Mouse (Mus musculus) embryonic facial prominence, embryonic 14.5 days (tissue): Measurements from ENCODE around the gene Ppm1m. TPM values are rescaled to one million over a fixed set of nuclear protein-coding genes. Genes with fewer than 3 reads are reported as not detected.

Experiments used
- ATAC-seq: fragments of 200-750 bp; cut with Nextera tagmentation; 2 replicates; pipeline ENCODE4 v1.8.0; 2017; ENCODE audit warnings: low read depth, moderate number of reproducible peaks, moderate TSS enrichment
- DNase-seq: peaks from one replicate; pipeline ENCODE4 v3.0.0-alpha.2; 2015; ENCODE audit warnings: low spot score
- H3K27ac ChIP-seq: fragments of 300-500 bp; sonication (generic); replicated peaks from 2 replicates; pipeline ENCODE4 v1.5.1; 2014; ENCODE audit warnings: low read depth, mild to moderate bottlenecking, low read length, moderate library complexity
- H3K27me3 ChIP-seq: fragments of 300-500 bp; sonication (generic); replicated peaks from 2 replicates; pipeline ENCODE4 v1.6.1; 2014; ENCODE audit warnings: low read length; ENCODE audit not compliant: control insufficient read depth, insufficient read depth
- H3K36me3 ChIP-seq: fragments of 300-500 bp; sonication (generic); 2 replicates; pipeline ENCODE4 v1.6.1; 2014; ENCODE audit warnings: low read length, mixed read lengths; ENCODE audit not compliant: control insufficient read depth, insufficient read depth
- H3K4me1 ChIP-seq: fragments of 300-500 bp; sonication (generic); 2 replicates; pipeline ENCODE4 v1.6.1; 2014; ENCODE audit warnings: antibody characterized with exemption, low read length; ENCODE audit not compliant: control insufficient read depth, insufficient read depth
- H3K4me2 ChIP-seq: fragments of 300-500 bp; sonication (generic); 2 replicates; pipeline ENCODE4 v1.6.1; 2014; ENCODE audit warnings: low read depth, mild to moderate bottlenecking, low read length, moderate library complexity, mixed read lengths
- H3K4me3 ChIP-seq: fragments of 300-500 bp; sonication (generic); 2 replicates; pipeline ENCODE4 v1.5.1; 2014; ENCODE audit warnings: low read depth, mild to moderate bottlenecking, low read length
- H3K9ac ChIP-seq: fragments of 300-500 bp; sonication (generic); 2 replicates; pipeline ENCODE4 v1.6.1; 2014; ENCODE audit warnings: low read depth, mild to moderate bottlenecking, low read length, moderate library complexity, mixed read lengths
- H3K9me3 ChIP-seq: fragments of 300-500 bp; sonication (generic); 2 replicates; pipeline ENCODE4 v1.6.1; 2016; ENCODE audit warnings: low read length; ENCODE audit not compliant: control insufficient read depth
- WGBS: fragments of 180-500 bp; shearing (Covaris S2); extraction: QIAGEN DNeasy Blood & Tissue Kit; methylation state at CpG from one replicate; pipeline ENCODE4 v1.1.7; 2014; 5-methylcytosine and 5-hydroxymethylcytosine counted together
- polyA plus RNA-seq: library from polyadenylated mRNA; unstranded; fragments of >200 nt; fragmentation: Nextera tagmentation; extraction: Ambion mirVana; gene quantifications from 2 replicates; pipeline ENCODE4 v1.2.1, GENCODE M21; 2014

Ppm1m gene
- polyA plus RNA-seq: 41.3 and 42.7 TPM in 2 replicates

DNA sequence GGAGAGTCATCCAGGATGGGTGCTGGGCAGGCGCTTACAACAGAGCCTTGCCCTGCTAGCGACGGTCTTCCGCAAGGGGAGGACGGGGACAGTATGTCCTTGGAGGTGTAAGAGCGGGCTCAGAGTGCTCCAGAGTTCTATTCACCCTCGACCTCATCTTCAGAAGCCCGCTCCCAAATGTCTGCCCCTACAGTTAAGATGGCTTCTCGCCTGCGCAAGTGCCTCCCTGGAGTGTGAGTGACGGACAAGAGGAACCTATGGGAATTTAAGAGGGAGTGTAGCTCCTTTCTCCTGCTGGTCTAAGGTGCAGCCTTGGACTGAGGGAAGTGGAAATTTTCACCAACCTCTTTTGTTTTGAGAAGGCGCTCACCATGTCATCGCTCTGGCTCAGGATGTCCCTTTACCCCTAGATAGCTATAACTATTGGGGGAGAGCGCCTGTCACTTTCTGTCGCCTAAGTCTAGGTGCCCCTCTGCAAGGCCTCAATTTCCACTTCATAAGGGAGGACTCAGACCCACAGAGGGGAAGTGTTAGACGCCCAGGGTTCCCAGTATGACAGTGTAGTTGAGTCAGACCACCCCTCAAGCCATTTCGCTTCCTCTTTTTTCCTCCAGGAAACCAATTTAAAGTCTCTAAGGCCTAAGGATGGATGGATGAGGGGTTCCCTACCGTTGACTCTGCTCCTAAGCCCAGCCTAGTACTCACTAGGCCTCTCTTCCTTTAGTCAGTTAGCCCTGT lies at the start of gene Ppm1m:
TSS of gene Ppm1m (minus strand) at position 212 of the 738 bp plus-strand sequence.
- Histone ChIP-seq H3K36me3 (peaks cover 21% of the 10 kb centered on the region), H3K9me3 (no peaks in the 10 kb centered on the region), H3K9ac (peak within 1 kb of the TSS; percentile 82), H3K4me1 (peaks cover 25% of the 10 kb centered on the region), H3K27me3 (no peaks in the 10 kb centered on the region), H3K4me3 (peak within 1 kb of the TSS; percentile 66), H3K4me2 (peak within 1 kb of the TSS; percentile 73), H3K27ac (peak within 1 kb of the TSS; percentile 44)
- 43% methylated on average over 18 of the region's 18 CpGs for WGBS
- DNase-seq: no peak
- no peak for ATAC-seq

GRCm38 (mm10) chr9:106242813-106243488 lies 43.4 kb upstream of the Ppm1m start:
- DNase-seq (no peak), ATAC-seq (no peak)
- no peaks in the 10 kb centered on the region for H3K9me3 ChIP-seq
- peaks cover 12% of the 10 kb centered on the region for H3K4me1 ChIP-seq
- H3K27ac ChIP-seq: peak overlapping the region; percentile 39; the same call in 1 of the 2 replicates
- 71% methylated on average over 19 of the region's 19 CpGs for WGBS
- no peak overlapping the region for H3K4me2 ChIP-seq
- no peak overlapping the region for H3K4me3 ChIP-seq
- no peaks in the 10 kb centered on the region for H3K27me3 ChIP-seq
- H3K9ac ChIP-seq: 0 out of 2 replicates have a peak overlapping the region, but pooled peaks have one; percentile 6
- H3K36me3 ChIP-seq: peaks cover 60% of the 10 kb centered on the region

DNA sequence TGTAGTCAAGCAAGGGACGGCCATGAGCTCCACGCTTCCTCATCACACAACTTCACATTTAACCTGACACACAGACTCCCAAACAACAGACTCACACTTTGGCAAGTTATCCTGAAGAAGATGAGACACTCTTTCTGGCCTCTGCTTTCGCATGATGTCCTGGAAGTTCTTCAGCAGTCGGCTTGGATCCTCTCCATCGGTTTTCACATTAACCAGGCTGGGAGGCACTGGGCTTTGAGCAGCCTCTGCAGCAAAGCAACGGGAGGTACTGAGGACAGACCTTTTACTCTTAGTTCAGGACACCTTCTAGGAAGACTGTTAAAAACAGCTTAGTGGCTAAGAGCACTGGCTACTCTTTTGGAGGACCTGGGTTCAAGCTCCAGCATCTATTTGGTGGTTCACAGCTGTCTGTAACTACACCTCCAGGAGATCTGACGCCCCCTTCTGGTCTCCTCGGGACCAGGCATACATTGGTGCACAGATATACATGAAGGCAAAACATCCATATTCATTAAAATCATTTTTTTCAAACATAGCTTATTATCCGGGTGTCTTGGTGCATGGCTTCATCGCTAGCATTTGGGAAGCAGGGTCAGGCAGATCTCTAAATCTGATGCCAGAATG lies 42.1 kb upstream of the Ppm1m start:
- no peak overlapping the region for H3K4me2 ChIP-seq
- no peak overlapping the region for H3K9ac ChIP-seq
- H3K4me3 ChIP-seq: no peak overlapping the region
- peaks cover 73% of the 10 kb centered on the region for H3K36me3 ChIP-seq
- ATAC-seq (no peak), DNase-seq (no peak)
- H3K27me3 ChIP-seq: no peaks in the 10 kb centered on the region
- H3K9me3 ChIP-seq: no peaks in the 10 kb centered on the region
- WGBS: 88% methylated on average over 10 of the region's 10 CpGs
- peaks cover 7% of the 10 kb centered on the region for H3K4me1 ChIP-seq
- no peak overlapping the region for H3K27ac ChIP-seq

DNA sequence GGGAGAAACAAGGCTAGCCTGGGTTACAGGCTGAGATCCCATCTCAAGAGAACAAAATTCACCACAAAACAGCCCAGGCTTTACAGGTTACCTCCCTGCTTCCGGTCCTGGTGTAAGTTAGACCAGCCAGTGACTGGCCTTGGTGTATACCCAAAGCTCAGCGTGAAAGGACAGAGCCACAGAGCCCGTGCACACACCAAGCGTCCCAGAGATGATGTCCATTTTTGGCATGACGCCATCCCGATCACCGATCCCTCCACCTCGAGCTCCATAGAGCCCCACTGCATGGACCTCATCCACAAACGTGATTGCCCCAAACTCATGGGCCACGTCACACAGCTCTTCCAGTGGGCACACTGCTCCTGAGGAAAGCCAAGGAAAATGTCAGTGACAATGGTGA lies 38.3 kb upstream of the Ppm1m start:
- DNase-seq (no peak), ATAC-seq (no peak)
- no peak overlapping the region for H3K9ac ChIP-seq
- H3K9me3 ChIP-seq: no peaks in the 10 kb centered on the region
- H3K27ac ChIP-seq: no peak overlapping the region
- WGBS: 86% methylated on average over 10 of the region's 10 CpGs
- H3K36me3 ChIP-seq: peaks cover 96% of the 10 kb centered on the region
- no peak overlapping the region for H3K4me2 ChIP-seq
- no peaks in the 10 kb centered on the region for H3K27me3 ChIP-seq
- H3K4me1 ChIP-seq: no peaks in the 10 kb centered on the region
- no peak overlapping the region for H3K4me3 ChIP-seq

- Histone ChIP-seq H3K4me1 (no peaks in the 10 kb centered on the region), H3K9ac (no peak overlapping the region), H3K4me2 (no peak overlapping the region), H3K36me3 (peaks cover 96% of the 10 kb centered on the region), H3K4me3 (no peak overlapping the region), H3K9me3 (no peaks in the 10 kb centered on the region), H3K27me3 (no peaks in the 10 kb centered on the region), H3K27ac (no peak overlapping the region)
- ATAC-seq: no peak
- no peak for DNase-seq
- 84% methylated on average over 8 of the region's 8 CpGs for WGBS
These were observed 37.9 kb upstream of the Ppm1m start for GRCm38 (mm10) chr9:106237401-106237800.

DNA sequence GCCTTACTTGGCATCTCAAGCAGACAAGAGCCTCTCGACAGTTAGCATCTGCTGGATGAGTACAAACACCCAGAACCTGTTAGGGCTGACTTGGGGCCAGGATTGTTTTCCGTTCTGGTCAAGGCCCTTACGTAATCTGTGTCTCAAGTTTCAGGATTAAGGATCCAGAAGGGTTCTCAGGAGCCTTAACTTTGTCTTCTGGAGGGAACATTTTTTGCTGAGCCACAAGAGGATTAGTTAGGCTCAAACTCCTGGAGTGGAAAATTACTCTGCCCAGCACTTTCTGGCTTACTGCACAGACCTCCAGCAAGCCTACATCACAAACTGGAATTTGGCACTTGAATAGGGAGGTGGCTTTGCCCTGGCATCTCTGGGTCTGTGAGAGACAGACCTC lies 37.3 kb upstream of the Ppm1m start:
- H3K27ac ChIP-seq: no peak overlapping the region
- H3K9me3 ChIP-seq: no peaks in the 10 kb centered on the region
- no peak overlapping the region for H3K9ac ChIP-seq
- no peaks in the 10 kb centered on the region for H3K4me1 ChIP-seq
- DNase-seq: peak; percentile 48
- H3K4me3 ChIP-seq: no peak overlapping the region
- peaks cover 92% of the 10 kb centered on the region for H3K36me3 ChIP-seq
- 50% methylated on average over 3 of the region's 3 CpGs for WGBS
- ATAC-seq: peak; percentile 31; the same call in 1 of the 2 replicates
- H3K27me3 ChIP-seq: no peaks in the 10 kb centered on the region
- H3K4me2 ChIP-seq: no peak overlapping the region

DNA sequence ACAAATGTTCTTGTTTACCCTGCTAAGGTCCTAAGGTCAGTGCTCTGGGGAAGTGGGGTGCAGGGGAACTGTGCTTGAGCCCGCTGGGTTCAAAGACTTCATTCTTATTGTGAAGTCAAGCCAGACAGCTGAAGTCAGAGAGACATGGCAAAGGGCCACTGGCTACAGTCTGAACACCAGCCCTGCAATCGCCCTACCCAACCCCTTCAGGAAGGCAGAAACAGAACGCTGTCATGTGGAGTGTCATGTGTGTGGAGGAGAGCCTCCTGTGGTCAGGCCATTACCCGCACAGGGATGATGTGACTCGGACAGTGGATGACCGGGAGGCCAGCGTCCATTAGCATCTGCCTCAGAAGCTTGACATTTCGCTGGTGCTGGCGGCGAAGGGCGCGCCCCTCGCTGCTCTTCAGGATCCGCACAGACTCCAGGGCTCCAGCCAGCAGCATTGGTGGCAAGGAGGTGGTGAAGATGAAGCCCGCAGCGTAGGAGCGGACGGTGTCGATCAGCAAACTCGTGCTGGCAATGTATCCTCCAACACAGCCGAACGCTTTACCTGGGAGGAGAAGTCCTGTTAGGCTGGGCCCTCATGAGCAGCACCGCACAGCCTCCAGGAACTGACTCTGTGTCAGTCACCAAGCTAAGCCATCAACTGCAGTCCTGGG lies 36.7 kb upstream of the Ppm1m start:
- WGBS: 89% methylated on average over 23 of the region's 23 CpGs
- no peaks in the 10 kb centered on the region for H3K27me3 ChIP-seq
- DNase-seq (no peak), ATAC-seq (no peak)
- H3K36me3 ChIP-seq: peaks cover 87% of the 10 kb centered on the region
- no peaks in the 10 kb centered on the region for H3K4me1 ChIP-seq
- H3K4me3 ChIP-seq: no peak overlapping the region
- no peak overlapping the region for H3K4me2 ChIP-seq
- no peak overlapping the region for H3K9ac ChIP-seq
- H3K27ac ChIP-seq: no peak overlapping the region
- no peaks in the 10 kb centered on the region for H3K9me3 ChIP-seq

GRCm38 (mm10) chr9:106235194-106235830 lies 35.8 kb upstream of the Ppm1m start:
- DNase-seq (no peak), ATAC-seq (no peak)
- no peak overlapping the region for H3K27ac ChIP-seq
- H3K9me3 ChIP-seq: no peaks in the 10 kb centered on the region
- no peak overlapping the region for H3K9ac ChIP-seq
- WGBS: 89% methylated on average over 23 of the region's 23 CpGs
- H3K4me3 ChIP-seq: no peak overlapping the region
- H3K36me3 ChIP-seq: peaks cover 78% of the 10 kb centered on the region
- no peak overlapping the region for H3K4me2 ChIP-seq
- no peaks in the 10 kb centered on the region for H3K4me1 ChIP-seq
- H3K27me3 ChIP-seq: no peaks in the 10 kb centered on the region
